Mouse (Mus musculus) liver, adult (tissue): ENCODE data around the gene Atf7.

Experiments used
- GATA4 ChIP-seq: IDR thresholded peaks from 2 replicates; pipeline ENCODE4 v1.6.1; 2014; ENCODE audit warnings: mild to moderate bottlenecking, low read length; ENCODE audit not compliant: insufficient replicate concordance

Atf7 gene

GRCm38 (mm10) chr15:102501084-102501814, 124.0 kb downstream of the Atf7 start:
- TF ChIP-seq GATA4 = no peak

GRCm38 (mm10) chr15:102500479-102500878, 124.8 kb downstream of the Atf7 start:
- no peak for TF ChIP-seq GATA4

- TF ChIP-seq GATA4 = no peak
These were observed 125.4 kb downstream of the Atf7 start for GRCm38 (mm10) chr15:102499851-102500250.

- no peak for TF ChIP-seq GATA4
These were observed 125.9 kb downstream of the Atf7 start for GRCm38 (mm10) chr15:102499370-102499769.

- no peak for TF ChIP-seq GATA4
These were observed 126.9 kb downstream of the Atf7 start for GRCm38 (mm10) chr15:102498322-102498721.

- no peak for TF ChIP-seq GATA4
These were observed 137.6 kb downstream of the Atf7 start for GRCm38 (mm10) chr15:102487664-102488063.

GRCm38 (mm10) chr15:102485853-102486252, 139.4 kb downstream of the Atf7 start:
- no peak for TF ChIP-seq GATA4

- no peak for TF ChIP-seq GATA4
These were observed 142.1 kb downstream of the Atf7 start for GRCm38 (mm10) chr15:102483136-102483535.
